Mouse (Mus musculus): ENCODE measurements around the gene P4ha3. TPM values are rescaled to one million over a fixed set of nuclear protein-coding genes. Genes with fewer than 3 reads are reported as not detected.

The P4ha3 gene
- polyA plus RNA-seq, 1 experiment = 2.3 TPM

GRCm38 (mm10) chr7:100363162-100363561 lies 77.8 kb downstream of the P4ha3 start:
- no peak overlapping the region for H3K27ac ChIP-seq (ENCODE audit: insufficient read depth, low read length)
- WGBS = 89% methylated on average over 2 of the region's 2 CpGs
- peaks cover 3% of the 10 kb centered on the region; the same call in 1 of the 2 replicates for H3K4me1 ChIP-seq (ENCODE audit: control insufficient read depth, insufficient read depth, low read length)
- no peak overlapping the region for H3K4me3 ChIP-seq (replicated peaks; ENCODE audit: insufficient read depth, low read depth, low read length)
- no peak for DNase-seq
- no peak for TF ChIP-seq POLR2A (IDR thresholded peaks at IDR 0.05; ENCODE audit: borderline replicate concordance, insufficient read depth, low read length)
- TF ChIP-seq CTCF (IDR thresholded peaks at IDR 0.05; ENCODE audit: borderline replicate concordance, insufficient read depth, low read depth, low read length) = no peak
- H3K27me3 ChIP-seq (ENCODE audit: control insufficient read depth, insufficient read depth, low read length) = no peaks in the 10 kb centered on the region

DNA sequence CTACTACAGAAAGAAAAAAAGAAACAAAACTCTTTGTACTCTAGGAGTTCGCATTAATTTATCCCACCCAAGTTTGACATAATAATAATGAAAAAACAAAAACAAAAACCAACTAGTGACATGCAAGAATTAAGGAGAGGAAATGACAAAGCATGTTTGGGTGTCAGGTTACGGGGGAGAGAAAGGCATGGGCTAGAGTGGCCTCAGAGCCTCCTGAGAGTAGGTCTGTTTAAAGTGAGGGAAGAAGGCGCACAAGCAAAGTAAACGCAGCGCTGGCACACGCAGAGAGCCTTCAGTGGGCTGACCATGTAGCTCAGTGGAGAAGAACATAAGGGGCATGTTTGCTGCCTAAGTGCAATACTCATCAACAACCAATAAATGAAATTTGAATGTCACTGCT lies 79.6 kb downstream of the P4ha3 start:
- TF ChIP-seq POLR2A (IDR thresholded peaks at IDR 0.05; ENCODE audit: borderline replicate concordance, insufficient read depth, low read length) (no peak), CTCF (IDR thresholded peaks at IDR 0.05; ENCODE audit: borderline replicate concordance, insufficient read depth, low read depth, low read length) (no peak)
- no peaks in the 10 kb centered on the region for H3K27me3 ChIP-seq (ENCODE audit: control insufficient read depth, insufficient read depth, low read length)
- H3K4me1 ChIP-seq (ENCODE audit: control insufficient read depth, insufficient read depth, low read length) = peaks cover 5% of the 10 kb centered on the region
- 67% methylated on average over 6 of the region's 6 CpGs for WGBS
- no peak overlapping the region for H3K4me3 ChIP-seq (replicated peaks; ENCODE audit: insufficient read depth, low read depth, low read length)
- DNase-seq = no peak
- H3K27ac ChIP-seq (ENCODE audit: insufficient read depth, low read length) = no peak overlapping the region

Other genes starting within 250 kb of the P4ha3 start
- 25.8 and 27.3 TPM in 2 replicates for gene Pold3, start 164.0 kb upstream of the P4ha3 start, polyA plus RNA-seq (2012; rRNA removed)
- 6.9 and 7.5 TPM in 2 replicates for gene Lipt2, start 126.2 kb upstream of the P4ha3 start, polyA plus RNA-seq (2012; rRNA removed)
- gene Kcne3, start 109.0 kb upstream of the P4ha3 start, polyA plus RNA-seq (2012; rRNA removed) = not detected in 2 replicates
- 49.6 and 49.8 TPM in 2 replicates for gene Pgm2l1, start 58.1 kb upstream of the P4ha3 start, polyA plus RNA-seq (2012; rRNA removed)
- gene C2cd3, start 86.7 kb downstream of the P4ha3 start, polyA plus RNA-seq (2012; rRNA removed) = 18.0 and 19.6 TPM in 2 replicates
- gene Ppme1, start 86.8 kb downstream of the P4ha3 start, polyA plus RNA-seq (2012; rRNA removed) = 203 and 208 TPM in 2 replicates
- 3.9 and 4.4 TPM in 2 replicates for gene Ucp3, start 187.5 kb downstream of the P4ha3 start, polyA plus RNA-seq (2012; rRNA removed)
- gene Ucp2, start 207.8 kb downstream of the P4ha3 start, polyA plus RNA-seq (2012; rRNA removed) = 55.1 and 61.1 TPM in 2 replicates
- gene Dnajb13, start 229.4 kb downstream of the P4ha3 start, polyA plus RNA-seq (2012; rRNA removed) = 1.1 and 1.2 TPM in 2 replicates

Data from cerebellum, adult 2 months (tissue).